Mouse (Mus musculus) cerebellum, adult (tissue): ENCODE results near the gene Gng13.

Source experiments
- ATAC-seq: cut with Nextera tagmentation; 2 replicates; pipeline ENCODE4 v1.9.2; 2017; ENCODE audit warnings: mild to moderate bottlenecking, moderate library complexity, mixed read lengths; ENCODE audit not compliant: insufficient number of reproducible peaks, low FRiP score, low TSS enrichment

Gng13 gene

DNA sequence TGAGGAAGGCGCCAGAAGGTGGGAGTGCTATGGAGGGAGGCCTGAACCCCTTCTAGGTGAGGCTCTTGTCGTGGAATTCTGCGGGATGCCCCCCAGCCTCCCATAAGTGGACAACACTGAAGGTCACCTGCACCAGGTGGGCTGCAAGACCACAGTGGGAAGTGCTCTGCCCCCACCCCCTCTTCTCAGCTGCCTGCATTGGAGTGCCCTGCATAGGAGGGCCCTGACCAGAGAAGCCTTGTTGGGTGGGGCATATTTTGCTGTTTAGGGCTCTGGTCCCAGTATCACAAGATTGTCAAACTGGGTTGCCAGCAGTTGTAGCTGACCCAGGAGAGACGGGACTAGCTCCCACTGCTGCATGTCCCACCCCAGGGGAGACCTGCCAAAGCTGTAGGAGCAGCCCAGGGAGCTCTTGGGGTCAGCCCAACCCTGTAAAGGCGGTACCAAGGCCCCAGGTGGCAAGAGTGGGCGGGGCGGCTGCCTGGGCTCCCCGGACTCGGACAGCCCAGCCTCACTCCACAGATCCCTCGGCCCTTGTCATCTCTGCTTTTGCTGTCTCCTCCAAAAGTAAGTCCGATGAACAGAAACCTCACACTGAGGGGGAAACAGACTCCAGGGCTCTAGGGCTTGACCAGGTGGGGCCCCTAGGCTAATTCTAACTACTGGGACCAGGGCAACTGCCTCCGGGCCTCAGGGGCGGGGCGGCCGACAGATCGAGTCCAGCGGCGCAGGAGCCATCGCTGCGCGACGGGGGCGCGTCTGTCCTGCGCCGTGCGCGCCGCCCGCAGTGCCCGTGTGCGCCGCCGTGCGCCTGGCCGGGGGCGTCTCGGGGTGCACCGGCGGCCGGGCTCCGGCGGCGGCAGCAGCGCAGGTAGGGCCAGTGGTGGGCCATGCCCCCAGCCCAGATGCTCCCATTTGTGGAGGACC, at the start of gene Gng13:
TSS of gene Gng13 (plus strand) at position 461 of the 927 bp plus-strand sequence.
- ATAC-seq: no peak

DNA sequence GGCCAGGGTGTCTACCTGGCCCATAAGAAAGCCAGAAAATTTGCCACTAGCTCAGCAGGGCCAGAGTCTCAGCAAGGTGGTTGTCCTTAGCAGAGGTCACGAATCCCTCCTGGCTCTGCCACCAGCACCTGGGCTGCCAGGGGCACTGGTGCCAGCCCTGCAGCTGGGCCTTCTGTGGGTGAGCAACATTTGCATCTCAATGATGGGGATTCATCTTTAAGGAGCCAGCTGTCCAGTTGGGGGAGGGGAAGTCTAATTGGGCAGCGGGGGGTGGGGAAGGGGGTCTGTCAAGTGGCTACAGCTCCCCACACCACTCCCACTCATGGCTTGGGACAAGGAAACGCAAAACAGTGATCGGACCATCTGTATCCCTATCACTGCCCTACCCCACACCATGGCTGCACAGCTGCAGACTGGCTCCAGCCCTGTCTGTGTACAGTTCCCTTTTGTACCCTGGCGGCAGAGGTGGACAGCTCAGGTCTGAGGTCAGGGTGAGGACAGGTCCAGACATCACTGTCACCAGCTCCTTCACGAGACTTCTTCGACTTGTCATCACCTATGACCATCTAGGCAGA, 48.4 kb upstream of the Gng13 start:
- no peak for ATAC-seq

DNA sequence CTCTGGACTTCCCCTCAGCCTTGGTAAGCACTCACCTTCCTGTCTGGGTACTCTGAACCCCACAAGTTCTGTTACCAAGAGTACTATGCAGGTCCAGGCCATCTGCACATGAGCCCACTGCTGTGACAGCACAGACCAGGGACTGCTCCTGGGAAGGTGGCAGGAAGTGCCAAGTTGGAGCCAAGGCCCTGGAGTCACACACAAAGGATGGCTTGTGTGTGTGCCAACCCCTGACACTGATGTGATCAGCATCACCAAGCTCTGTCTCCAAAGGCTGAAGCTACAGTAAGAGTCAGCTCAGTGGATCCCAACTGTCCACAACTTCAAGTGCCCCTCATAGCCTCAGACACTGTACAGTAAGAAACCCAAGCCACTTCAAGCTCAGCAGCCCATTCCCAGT, 44.0 kb upstream of the Gng13 start:
- ATAC-seq: no peak

DNA sequence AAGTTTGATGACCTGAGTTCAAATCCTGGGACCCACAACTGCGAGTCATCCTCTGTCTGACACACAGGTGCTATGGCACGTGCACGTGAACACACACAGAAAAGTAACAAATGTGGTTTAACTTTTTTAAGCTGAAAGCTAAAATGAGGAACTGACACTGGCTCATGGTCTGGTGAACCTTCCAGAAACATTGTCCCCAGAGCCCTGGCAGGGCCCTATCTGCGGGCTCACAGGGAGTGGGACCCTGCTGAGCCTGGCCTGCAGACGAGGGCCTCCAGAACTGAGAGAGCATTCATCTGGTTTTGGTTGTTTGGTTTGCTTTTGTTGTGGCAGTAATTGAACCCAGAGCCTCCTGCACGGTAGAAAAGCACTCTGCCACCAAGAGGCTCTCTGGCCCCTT, 39.0 kb upstream of the Gng13 start:
- no peak for ATAC-seq

DNA sequence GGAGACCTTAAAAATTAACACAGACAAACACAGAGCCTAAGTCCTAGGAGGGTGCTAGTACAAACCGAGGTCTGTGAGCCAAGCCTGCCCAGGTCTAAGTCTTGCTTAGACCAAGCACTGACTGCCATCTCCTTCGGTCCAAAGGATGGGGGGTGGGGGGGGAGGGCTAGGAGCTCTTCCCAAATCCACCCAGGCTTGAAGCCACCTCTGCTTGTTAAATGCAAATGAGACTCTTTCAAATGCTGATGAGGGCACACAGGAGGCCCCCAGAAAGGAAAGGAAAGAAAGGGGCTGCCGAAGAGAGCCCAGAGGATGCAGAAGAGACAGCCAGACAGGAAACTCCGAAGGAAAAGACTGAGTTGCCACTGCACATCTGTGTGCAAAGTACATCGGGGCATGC, 37.2 kb upstream of the Gng13 start:
- ATAC-seq: no peak

DNA sequence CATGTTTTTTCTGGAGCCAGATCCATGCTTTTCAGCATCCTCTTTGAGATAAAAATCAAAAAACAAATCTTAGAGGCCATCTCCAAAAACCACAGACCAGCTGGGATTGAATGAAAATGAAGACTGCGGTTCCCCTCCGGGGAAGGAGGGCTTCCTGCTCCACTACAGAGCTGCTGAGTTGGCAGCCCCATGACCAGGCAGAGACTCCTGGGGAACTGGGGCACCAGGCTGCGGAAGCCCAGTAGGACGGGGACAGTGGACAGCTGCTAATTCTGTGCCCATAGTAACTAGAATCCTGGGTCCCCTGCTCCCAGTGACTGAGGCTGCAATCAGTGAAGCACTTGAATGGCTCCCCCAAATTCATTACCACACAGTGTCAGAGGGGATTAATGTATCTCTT, 35.3 kb upstream of the Gng13 start:
- ATAC-seq: no peak

DNA sequence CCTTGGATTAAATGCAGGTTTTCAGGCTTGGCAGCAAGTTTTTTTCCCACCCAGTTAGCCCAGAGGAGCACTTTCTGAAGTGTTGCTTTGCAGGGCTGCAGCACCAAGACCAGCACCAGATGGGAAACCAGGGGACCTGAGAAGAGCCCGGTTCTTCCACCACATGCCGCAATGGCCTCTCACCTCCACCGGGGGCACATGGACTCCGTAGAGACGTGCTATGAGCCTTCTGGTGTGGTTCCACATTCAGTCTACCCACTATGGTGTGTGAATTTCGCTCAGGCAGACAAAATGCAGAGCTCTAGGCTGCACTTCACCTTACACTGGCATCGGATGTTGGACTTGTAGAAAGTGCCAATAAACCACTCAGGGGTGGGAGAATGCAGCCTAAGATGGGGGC, 30.6 kb upstream of the Gng13 start:
- no peak for ATAC-seq

DNA sequence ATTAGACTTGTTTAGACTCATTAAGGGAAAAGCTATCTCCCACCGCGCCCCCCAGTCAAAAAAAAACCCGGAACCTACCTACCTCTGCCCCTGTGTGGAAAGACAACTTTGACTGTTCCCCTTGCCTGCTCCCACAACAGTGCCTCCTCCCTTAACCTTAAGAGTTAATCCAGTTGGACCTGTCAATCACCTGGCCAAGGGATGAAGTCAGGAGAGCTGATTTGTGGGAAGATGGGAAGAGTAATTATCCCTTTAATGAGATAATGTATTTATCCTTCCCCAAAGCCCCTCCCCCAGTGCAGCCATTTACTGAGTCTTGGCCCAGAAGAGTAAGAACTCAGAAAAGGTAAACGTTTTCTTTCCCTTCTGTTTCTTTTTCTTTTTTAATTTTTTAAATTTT, 28.0 kb upstream of the Gng13 start:
- no peak for ATAC-seq

DNA sequence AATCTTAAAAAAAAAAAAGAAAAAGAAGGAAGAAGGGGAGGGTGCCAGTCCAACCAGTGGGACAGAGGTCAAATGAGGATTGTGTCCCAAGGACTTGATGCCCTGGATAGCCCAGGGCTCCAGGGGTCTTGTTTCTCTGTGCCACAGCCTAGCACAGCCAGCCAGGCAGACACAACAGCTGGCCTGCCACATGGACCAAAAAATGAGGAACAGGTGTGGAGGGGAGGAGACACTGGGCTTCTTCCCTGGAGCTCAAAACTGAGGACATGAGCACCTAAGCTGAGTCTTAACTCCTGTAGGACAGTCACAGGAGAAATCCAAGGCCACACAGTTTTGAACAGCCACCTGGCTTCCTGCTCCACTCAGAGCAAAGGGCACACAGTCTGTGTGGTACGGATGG, 20.7 kb upstream of the Gng13 start:
- no peak for ATAC-seq

DNA sequence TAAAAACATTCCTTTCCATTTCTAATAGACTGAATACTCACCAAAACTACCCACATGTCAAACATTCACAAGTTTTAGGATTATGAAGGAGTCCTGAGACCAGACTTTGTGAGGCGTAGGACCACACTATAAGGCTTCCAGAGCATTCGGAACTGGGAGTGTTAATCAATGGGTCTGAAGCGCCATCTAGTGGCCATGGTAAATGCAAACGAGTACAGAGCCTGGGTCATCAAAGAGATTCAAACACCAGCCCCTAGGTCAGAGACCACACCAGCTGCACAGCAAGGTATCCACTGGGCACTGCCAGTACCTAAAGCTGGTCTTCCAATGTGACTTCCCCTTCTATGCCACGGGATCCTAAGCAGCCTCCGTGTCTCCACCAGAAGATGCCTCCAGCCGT, 18.5 kb upstream of the Gng13 start:
- peak; percentile 26; the same call in 1 of the 2 replicates for ATAC-seq

DNA sequence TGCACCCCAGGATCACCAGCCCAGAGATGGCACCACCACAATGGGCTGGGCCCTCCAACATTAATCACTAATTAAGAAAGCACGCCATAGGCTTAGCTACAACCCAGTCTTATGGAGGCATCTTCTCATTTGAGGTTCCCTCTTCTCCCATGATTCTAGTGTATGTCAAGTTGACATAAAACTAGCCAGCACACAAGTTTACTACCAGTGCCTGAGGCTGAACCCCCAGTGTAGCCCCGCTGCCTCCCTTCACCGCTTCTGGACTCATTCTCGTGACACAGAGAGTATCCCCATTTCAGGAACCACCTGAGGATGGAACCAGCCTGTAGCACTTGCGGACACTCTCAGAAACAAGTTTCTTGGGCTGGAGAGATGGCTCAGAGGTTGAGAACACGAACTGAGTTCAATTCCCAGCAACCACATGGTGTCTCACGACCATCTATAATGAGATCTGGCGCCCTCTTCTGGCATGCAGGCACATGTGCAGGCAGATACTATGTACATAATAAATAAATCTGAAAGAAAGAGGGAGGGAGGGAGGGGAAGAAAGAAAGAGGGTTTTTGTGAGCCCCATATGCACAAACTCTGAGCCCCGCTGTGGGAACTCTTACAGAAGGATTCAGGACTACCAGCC, 16.0 kb upstream of the Gng13 start:
- no peak for ATAC-seq

DNA sequence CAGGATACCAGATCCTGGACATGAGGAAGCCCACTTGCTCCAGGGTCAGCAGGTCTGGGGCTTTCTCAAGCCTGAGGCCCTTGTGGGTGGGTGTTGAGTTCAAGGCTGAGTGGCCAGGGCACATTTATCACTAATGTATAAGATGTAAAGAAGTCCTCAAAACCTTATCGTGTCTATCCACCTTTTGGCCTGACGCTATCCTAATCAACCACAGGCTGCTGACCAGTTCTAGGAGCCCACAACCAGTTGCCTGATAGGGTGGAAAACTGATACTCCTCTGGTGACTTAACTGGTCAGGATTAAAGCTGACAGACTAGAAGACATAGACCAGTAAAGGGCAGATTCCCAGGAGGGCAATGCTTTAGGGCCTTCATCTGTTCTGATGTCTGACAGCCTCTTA, 7.0 kb upstream of the Gng13 start:
- no peak for ATAC-seq

DNA sequence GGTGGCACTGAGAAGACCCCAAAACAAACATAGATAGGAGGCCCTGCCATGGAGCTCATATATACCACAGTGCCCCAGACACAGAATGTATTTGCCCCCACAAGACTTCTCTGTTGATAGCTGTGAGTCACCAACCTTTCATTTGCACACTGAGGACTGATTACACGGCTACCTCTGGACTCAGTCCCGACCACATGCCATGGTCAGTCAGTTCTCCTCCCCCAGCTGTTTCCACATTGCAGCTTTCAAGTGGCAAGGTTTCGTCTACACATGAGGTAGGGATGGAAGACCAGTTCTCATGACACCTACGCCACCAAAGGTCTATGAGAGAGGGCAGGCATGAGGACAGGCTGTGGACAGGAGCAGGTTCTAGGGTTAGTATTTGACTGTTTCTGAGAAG, 5.8 kb upstream of the Gng13 start:
- no peak for ATAC-seq

DNA sequence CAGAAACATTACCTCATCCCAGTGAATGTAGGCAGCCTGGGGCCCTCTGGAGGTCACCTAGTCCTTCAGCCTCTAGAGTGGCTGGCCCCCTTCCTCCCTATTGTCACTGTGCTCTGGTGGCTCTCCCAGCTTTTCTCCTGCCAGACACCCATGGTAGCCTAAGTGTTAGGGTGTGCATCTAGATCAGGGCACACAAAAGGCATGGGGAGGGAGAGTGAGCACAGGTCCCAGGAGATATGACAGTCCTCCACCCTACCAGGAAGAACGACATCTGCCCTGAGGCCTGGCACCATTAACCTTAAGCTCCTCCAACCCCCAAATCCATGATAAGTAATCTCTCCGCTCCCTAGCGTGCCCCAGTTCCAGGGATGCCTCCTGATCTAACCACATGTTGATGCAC, 1.3 kb upstream of the Gng13 start:
- ATAC-seq: no peak

DNA sequence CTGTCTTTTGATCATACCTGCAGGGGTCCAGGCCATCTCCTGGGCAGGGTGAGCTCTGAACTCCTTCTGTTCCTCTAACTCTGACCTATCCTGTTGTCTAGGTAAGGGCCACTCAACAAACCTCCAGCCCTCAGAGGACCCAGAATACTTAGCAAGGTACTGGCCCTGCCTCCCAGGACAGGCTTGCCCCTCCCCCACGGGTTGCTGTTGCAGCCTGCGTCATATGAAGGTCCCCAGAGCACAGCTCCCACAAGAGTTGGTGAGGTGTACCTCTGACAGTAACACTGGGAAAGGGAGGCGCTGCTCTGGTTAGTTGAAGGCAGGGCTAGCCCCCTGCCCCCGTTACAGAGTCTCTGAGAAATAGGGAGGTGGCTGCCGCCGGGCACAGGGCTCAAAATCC, 841 bp upstream of the Gng13 start:
- no peak for ATAC-seq

DNA sequence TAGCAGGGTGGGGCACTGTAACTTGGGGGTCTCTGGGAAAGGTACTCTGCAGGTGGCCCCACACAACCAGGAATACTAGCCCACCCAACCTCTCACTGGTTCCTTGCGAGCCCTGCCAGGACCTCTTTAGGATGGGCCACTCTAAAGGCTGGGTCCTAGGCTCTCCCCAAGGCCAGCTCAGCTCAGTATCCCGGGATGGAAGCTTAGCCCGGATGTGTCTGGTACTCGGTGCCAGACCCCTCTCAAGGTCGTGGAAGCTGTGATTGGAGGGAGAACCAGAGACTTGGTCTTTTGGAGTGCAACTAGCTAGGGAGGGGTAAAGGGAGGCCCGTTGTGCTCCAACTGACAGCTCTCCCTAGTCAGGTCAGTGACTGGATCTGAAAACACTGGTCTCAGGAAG, 720 bp downstream of the Gng13 start:
- no peak for ATAC-seq

DNA sequence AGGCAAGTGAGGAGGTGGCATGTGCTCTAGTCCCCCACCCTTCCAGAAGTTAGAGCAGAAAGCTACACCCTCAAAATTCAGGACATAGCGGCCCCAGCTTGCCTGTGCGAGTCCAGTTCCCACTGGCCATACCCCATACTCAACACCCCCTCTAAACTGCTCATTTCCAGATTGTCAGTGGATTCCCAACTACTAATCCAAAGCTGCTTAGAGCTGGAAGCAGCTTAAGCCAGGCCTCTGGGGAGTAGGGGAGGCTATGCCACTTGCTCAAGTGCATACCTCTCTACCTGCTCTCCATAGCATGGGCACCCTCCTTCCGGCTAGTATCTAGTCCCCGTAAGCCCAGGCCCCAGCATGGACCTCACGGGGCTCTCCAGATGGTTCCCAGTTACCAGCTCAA, 4.5 kb downstream of the Gng13 start:
- ATAC-seq: no peak

DNA sequence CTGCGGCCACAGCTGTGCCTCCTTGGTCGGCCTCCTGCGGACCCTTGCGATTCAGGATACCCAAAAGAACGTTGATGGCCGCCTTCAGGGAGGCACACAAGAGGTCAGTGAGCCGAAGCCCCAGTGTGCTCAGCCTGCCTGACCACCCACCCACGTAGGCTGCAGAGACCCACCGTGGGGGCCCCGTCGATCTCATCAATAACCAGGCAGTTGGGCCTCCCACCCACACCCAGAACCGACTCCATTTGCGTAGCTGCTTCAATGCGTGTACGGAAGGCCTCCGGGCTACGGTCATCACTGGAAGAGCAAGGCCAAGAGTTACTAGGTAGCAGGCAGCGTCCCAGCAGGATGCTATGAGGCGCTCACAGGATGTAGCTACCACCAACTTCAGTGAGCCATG, 6.5 kb downstream of the Gng13 start:
- no peak for ATAC-seq

DNA sequence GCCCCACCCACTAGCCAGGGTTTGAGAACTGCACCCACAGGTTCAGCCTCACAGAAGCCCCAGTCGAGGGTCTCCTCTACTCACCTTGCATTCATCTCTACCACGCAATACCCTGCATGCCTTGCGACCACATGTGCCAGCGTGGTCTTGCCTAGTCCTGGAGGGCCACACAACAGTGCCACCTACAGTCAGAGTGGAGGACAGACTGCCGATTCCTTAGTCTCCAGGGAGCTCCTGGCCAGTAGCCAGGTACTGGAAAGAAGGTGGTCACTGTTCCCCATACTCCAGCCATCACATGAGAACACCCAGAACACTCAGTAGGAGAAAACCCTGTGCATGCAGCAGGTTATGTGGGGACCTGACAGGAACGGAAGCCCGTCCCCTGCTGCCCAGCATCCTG, 6.9 kb downstream of the Gng13 start:
- ATAC-seq: no peak

DNA sequence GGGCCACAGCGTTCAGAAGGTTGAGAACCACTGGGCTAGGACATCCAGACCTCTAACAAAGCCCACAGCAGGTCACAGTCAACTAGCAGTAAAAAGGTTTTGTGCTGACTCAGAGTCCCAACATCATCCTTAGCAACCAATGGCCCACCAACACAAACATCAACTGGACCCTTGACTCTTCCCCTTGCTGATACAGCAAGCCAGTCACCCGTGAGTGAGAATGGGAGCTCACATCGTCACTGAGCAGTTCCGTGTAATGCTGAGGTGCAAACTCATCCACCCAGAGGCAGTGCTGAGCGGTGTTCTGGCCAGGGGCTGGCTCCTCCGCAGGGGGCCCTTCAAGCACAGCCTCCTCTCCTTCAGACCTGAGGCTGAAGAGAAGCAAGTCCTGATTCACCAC, 8.3 kb downstream of the Gng13 start:
- ATAC-seq: no peak

DNA sequence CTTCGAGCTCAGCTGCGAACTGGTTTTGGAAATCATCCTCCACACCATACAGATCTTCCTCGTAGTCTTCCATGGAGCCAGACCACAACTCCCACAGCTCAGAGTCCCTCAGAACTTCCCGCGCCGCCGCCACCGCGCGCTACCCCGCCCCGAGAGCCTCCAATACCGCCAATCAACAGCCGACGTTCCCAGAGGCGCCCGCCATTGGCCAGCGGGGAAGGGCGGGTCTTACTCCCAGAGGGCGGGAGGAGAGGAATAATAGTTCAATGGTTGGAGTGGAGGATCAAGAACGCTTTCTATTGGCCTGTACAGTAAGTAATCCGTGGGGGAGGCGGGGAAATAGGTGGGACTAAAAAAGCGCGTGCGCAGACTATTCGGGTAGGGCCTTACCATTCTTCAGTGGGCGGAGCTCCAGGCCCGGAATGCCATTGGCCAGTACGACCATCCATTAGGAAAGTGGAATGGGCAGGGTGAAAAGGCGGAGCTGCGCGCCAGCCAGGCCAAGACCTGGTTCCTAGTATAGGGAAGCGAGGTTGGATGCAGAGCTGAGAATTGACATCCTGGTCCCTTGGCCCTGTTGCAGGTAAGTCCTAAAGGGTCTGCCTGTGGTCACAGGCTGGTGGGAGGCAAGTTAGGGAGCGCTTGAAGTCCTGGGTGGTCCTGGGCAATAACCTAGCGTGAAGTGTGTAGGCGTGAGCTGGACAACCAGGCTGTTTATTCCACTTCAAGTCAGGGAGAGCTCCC, 10.5 kb downstream of the Gng13 start, which contains the start of the genes Chtf18 and Rpusd1:
TSS of gene Chtf18 (minus strand) at position 155 of the 744 bp plus-strand sequence.
TSS of gene Rpusd1 (plus strand) at position 406 of the 744 bp plus-strand sequence.
- peak; percentile 90 for ATAC-seq
